9 mouse cellular contexts compared by ENCODE assay signal in genomic region chr16:44557661-44558470, GRCm38 (mm10). TPM values are rescaled to one million over a fixed set of nuclear protein-coding genes. Genes with fewer than 3 reads are reported as not detected.
A peak's percentile ranks its signal among the peaks of the same experiment; 100 is the strongest.
DNase-seq lines count a peak whose midpoint lies in the region; ATAC-seq and TF ChIP-seq lines count a peak whose summit lies in the region.
"Had no signal": no experiment of that assay in that cellular context is flagged by ENCODE, and none has a peak within 500 bp of the region (broad histone marks: within the 10 kb centered on the region; RNA-seq: fewer than 3 reads in every experiment).

No protein-coding gene starts in this region.

- TF ChIP-seq CTCF in spleen, adult 2 months (IDR thresholded peaks at IDR 0.05; ENCODE audit: extremely low read depth, insufficient read depth, insufficient read length, insufficient replicate concordance), result no peak
- TF ChIP-seq CTCF in hindbrain, postnatal 0 days (IDR thresholded peaks at IDR 0.05; ENCODE audit: low read depth), result peak; percentile 45

- ATAC-seq in hindbrain, postnatal 0 days, result peak; percentile 80
- ATAC-seq in megakaryocyte-erythroid progenitor cell, adult 5-6 weeks (replicated peaks; ENCODE audit: low FRiP score, low TSS enrichment, poor library complexity, severe bottlenecking), result peak; percentile 55; the same call in 1 of the 2 replicates

- no peak for DNase-seq in spleen, adult 2 months (ENCODE audit: low read depth in 1 of 2, low spot score in 2 of 2)
- DNase-seq in spleen, postnatal 36 days (ENCODE audit: low spot score in 2 of 2), result no peak
- peak; percentile 40 to 75 for DNase-seq in cerebellum, postnatal 4 days (ENCODE audit: low spot score in 2 of 2)
- DNase-seq in gastrocnemius, postnatal 14 days, result peak; percentile 88
- DNase-seq in hindbrain, postnatal 0 days (ENCODE audit: low spot score), result peak; percentile 81
- DNase-seq in left cerebral cortex, postnatal 36 days (ENCODE audit: low spot score in 2 of 2), result peak; percentile 56 to 76
- DNase-seq in right cerebral cortex, postnatal 4 days, result peak; percentile 68

- no peaks in the 10 kb centered on the region; the same call in 1 of the 2 replicates for H3K4me1 ChIP-seq in spleen, adult 2 months (ENCODE audit: control insufficient read depth, insufficient read depth, insufficient read length)
- H3K4me1 ChIP-seq in hindbrain, postnatal 0 days (ENCODE audit: insufficient read depth, low read length), result peaks cover 2% of the 10 kb centered on the region

- no peak for TF ChIP-seq POLR2A in spleen, adult 2 months (IDR thresholded peaks at IDR 0.05; ENCODE audit: low read depth, low read length)

- intact Hi-C loops in gastrocnemius, postnatal 14 days (cut with DNase I; ENCODE audit: low total_unique reads), result no loop called here
- intact Hi-C loops in left cerebral cortex, postnatal 36 days (cut with DNase I), result loop anchor here (5.0 kb wide), 2 partner anchors 54 to 76 kb away; no protein-coding TSS in a partner anchor

- peak overlapping the region; percentile 79 for H3K9ac ChIP-seq in hindbrain, postnatal 0 days (replicated peaks; ENCODE audit: low read length)

- H3K27ac ChIP-seq in spleen, adult 2 months (ENCODE audit: insufficient read depth, low read length), result peak overlapping the region; percentile 62
- H3K27ac ChIP-seq in hindbrain, postnatal 0 days, result peak overlapping the region; percentile 87

- peaks cover 13% of the 10 kb centered on the region for H3K27me3 ChIP-seq in spleen, adult 2 months (ENCODE audit: control insufficient read depth, insufficient read depth, low read length)
- no peaks in the 10 kb centered on the region for H3K27me3 ChIP-seq in hindbrain, postnatal 0 days (ENCODE audit: insufficient read depth, low read length)

- peak overlapping the region; percentile 80 for H3K4me2 ChIP-seq in hindbrain, postnatal 0 days (ENCODE audit: low read depth, low read length)

- peak overlapping the region; percentile 54; the same call in 1 of the 2 replicates for H3K4me3 ChIP-seq in spleen, adult 2 months (ENCODE audit: extremely low read depth, insufficient read depth, insufficient read length)
- peak overlapping the region; percentile 81 for H3K4me3 ChIP-seq in hindbrain, postnatal 0 days (ENCODE audit: low read length)

- H3K9me3 ChIP-seq in hindbrain, postnatal 0 days (ENCODE audit: low read length), result no peaks in the 10 kb centered on the region

- WGBS in spleen, adult 2 months, result 3% methylated on average over 47 of the region's 47 CpGs
- WGBS in hindbrain, postnatal 0 days, result 0% methylated on average over 47 of the region's 47 CpGs

- no peaks in the 10 kb centered on the region for H3K36me3 ChIP-seq in spleen, adult 2 months (ENCODE audit: control insufficient read depth, insufficient read depth, low read length)
- H3K36me3 ChIP-seq in hindbrain, postnatal 0 days (ENCODE audit: insufficient read depth, low read length), result no peaks in the 10 kb centered on the region

RNA-seq across cellular contexts. Expression of gene Boc, which starts 0.8 kb away (rescaled TPM):
- polyA plus RNA-seq in spleen, adult 2 months (2012; rRNA removed), result 2.4 and 2.8 TPM in 2 replicates
- total RNA-seq in gastrocnemius, postnatal 14 days (2021), result 10 to 100 TPM in 1 of 2 experiments, 1 to 10 TPM in 1; 9.4 to 10.7 TPM
- total RNA-seq in hindbrain, postnatal 0 days (2014; rRNA removed), result 43.9 and 45.5 TPM in 2 replicates
- polyA plus RNA-seq in hindbrain, postnatal 0 days (2015; fragmentation: Nextera tagmentation; extraction: Ambion mirVana), result 6.8 and 8.1 TPM in 2 replicates
- total RNA-seq in left cerebral cortex, postnatal 36 days (2021), result 10 to 100 TPM; 18.8 to 20.5 TPM
- not detected in 2 replicates for total RNA-seq in megakaryocyte-erythroid progenitor cell, adult 5-6 weeks (2014; fragmentation: Nextera tagmentation)
- total RNA-seq in megakaryocyte-erythroid progenitor cell, adult 5-6 weeks (2017), result not detected in 2 replicates
- total RNA-seq: neutrophil, adult 5-6 weeks had no signal

Comparison
In these comparisons a context has a peak if more than half of its experiments do, and no peak if none do; other contexts are left out.
1. DNase-seq: peak in cerebellum, postnatal 4 days (2 of 2), gastrocnemius, postnatal 14 days (single experiment), hindbrain, postnatal 0 days (single experiment), left cerebral cortex, postnatal 36 days (2 of 2) and right cerebral cortex, postnatal 4 days (single experiment); none in spleen, adult 2 months (0 of 2) and spleen, postnatal 36 days (0 of 2).
2. RNA of gene Boc, which starts 0.8 kb away (total RNA-seq): 43.9 to 45.5 TPM in hindbrain, postnatal 0 days, 18.8 to 20.5 TPM in left cerebral cortex, postnatal 36 days and 9.4 to 10.7 TPM in gastrocnemius, postnatal 14 days; not detected in megakaryocyte-erythroid progenitor cell, adult 5-6 weeks; every median in the first group is over 10 times any median in the second.